Mouse (Mus musculus) E14TG2a.4 (cell line): ENCODE measurements at regions not wholly inside any gene's neighbourhood (a gene's known extent, or its start where the extent isn't known, plus 50 kb on each side); places are given as distances from the start of the nearest gene placed in this dataset.
A peak's percentile ranks its signal among the peaks of the same experiment; 100 is the strongest.

Experiments
- H3K27me3 ChIP-seq: 2 replicates; pipeline ENCODE4 v1.6.1; 2014; ENCODE audit warnings: low read length, control low read depth; ENCODE audit not compliant: insufficient read depth
- H3K36me3 ChIP-seq: 2 replicates; pipeline ENCODE4 v1.6.1; 2014; ENCODE audit warnings: low read length, control low read depth; ENCODE audit not compliant: insufficient read depth
- H3K4me1 ChIP-seq: replicated peaks from 2 replicates; pipeline ENCODE4 v1.6.1; 2014; ENCODE audit warnings: low read depth, low read length, control low read depth
- H3K4me3 ChIP-seq: replicated peaks from 2 replicates; pipeline ENCODE4 v1.5.1; 2014; ENCODE audit warnings: mild to moderate bottlenecking, low read length
- H3K9me3 ChIP-seq: 2 replicates; pipeline ENCODE4 v1.6.1; 2014; ENCODE audit warnings: low read length, control low read depth
- CTCF ChIP-seq: conservative IDR thresholded peaks from 2 replicates; pipeline ENCODE4 v1.5.1; 2014; ENCODE audit warnings: low read length
- NANOG ChIP-seq: IDR thresholded peaks from 2 replicates; pipeline ENCODE4 v1.6.1; 2014; ENCODE audit warnings: borderline replicate concordance, low read length, mixed read lengths
- POU5F1 ChIP-seq: IDR thresholded peaks from 2 replicates; pipeline ENCODE4 v1.6.1; 2014; ENCODE audit warnings: low read length, borderline replicate concordance

- Histone ChIP-seq H3K4me3 (no peak overlapping the region), H3K9me3 (0 out of 2 replicates have a peak, but pooled peaks cover 4% of the 10 kb centered on the region), H3K27me3 (no peaks in the 10 kb centered on the region), H3K36me3 (no peaks in the 10 kb centered on the region), H3K4me1 (no peaks in the 10 kb centered on the region)
- no peak for TF ChIP-seq POU5F1
- no peak for TF ChIP-seq NANOG
- TF ChIP-seq CTCF: no peak
These were observed 231.1 kb upstream of the Auts2 start for GRCm38 (mm10) chr5:132774141-132774680.

GRCm38 (mm10) chr5:132760396-132760795 lies 217.3 kb upstream of the Auts2 start:
- 0 out of 2 replicates have a peak, but pooled peaks cover 2% of the 10 kb centered on the region for H3K4me1 ChIP-seq
- H3K4me3 ChIP-seq: no peak overlapping the region
- no peaks in the 10 kb centered on the region for H3K36me3 ChIP-seq
- no peaks in the 10 kb centered on the region for H3K9me3 ChIP-seq
- no peaks in the 10 kb centered on the region for H3K27me3 ChIP-seq
- TF ChIP-seq POU5F1: no peak
- no peak for TF ChIP-seq NANOG
- no peak for TF ChIP-seq CTCF

- no peaks in the 10 kb centered on the region for H3K27me3 ChIP-seq
- no peaks in the 10 kb centered on the region for H3K36me3 ChIP-seq
- 0 out of 2 replicates have a peak, but pooled peaks cover 2% of the 10 kb centered on the region for H3K4me1 ChIP-seq
- no peak overlapping the region for H3K4me3 ChIP-seq
- no peak for TF ChIP-seq NANOG
- no peaks in the 10 kb centered on the region for H3K9me3 ChIP-seq
These were observed 216.6 kb upstream of the Auts2 start for GRCm38 (mm10) chr5:132759751-132760150.

- H3K36me3 ChIP-seq: no peaks in the 10 kb centered on the region
- no peak for TF ChIP-seq POU5F1
- TF ChIP-seq NANOG: no peak
- TF ChIP-seq CTCF: no peak
- no peak overlapping the region for H3K4me3 ChIP-seq
- H3K27me3 ChIP-seq: no peaks in the 10 kb centered on the region
- H3K4me1 ChIP-seq: 0 out of 2 replicates have a peak, but pooled peaks cover 2% of the 10 kb centered on the region
- no peaks in the 10 kb centered on the region for H3K9me3 ChIP-seq
These were observed 215.8 kb upstream of the Auts2 start for GRCm38 (mm10) chr5:132758941-132759340.

GRCm38 (mm10) chr5:132737966-132738365 lies 194.8 kb upstream of the Auts2 start:
- Histone ChIP-seq H3K4me3 (no peak overlapping the region), H3K27me3 (no peaks in the 10 kb centered on the region), H3K4me1 (no peaks in the 10 kb centered on the region), H3K9me3 (peaks cover 3% of the 10 kb centered on the region; the same call in 1 of the 2 replicates), H3K36me3 (no peaks in the 10 kb centered on the region)
- TF ChIP-seq NANOG (no peak), POU5F1 (no peak), CTCF (no peak)

GRCm38 (mm10) chr5:132728689-132729189 lies 185.6 kb upstream of the Auts2 start:
- Histone ChIP-seq H3K27me3 (peaks cover 4% of the 10 kb centered on the region; the same call in 1 of the 2 replicates), H3K36me3 (no peaks in the 10 kb centered on the region), H3K4me1 (peaks cover 15% of the 10 kb centered on the region), H3K9me3 (no peaks in the 10 kb centered on the region), H3K4me3 (no peak overlapping the region)
- TF ChIP-seq NANOG (peak; percentile 97), POU5F1 (no peak)

- Histone ChIP-seq H3K4me3 (no peak overlapping the region), H3K27me3 (peaks cover 9% of the 10 kb centered on the region; the same call in 1 of the 2 replicates), H3K4me1 (peaks cover 15% of the 10 kb centered on the region), H3K36me3 (no peaks in the 10 kb centered on the region), H3K9me3 (no peaks in the 10 kb centered on the region)
- TF ChIP-seq NANOG (no peak), CTCF (no peak), POU5F1 (no peak)
These were observed 181.3 kb upstream of the Auts2 start for GRCm38 (mm10) chr5:132724467-132724866.

- H3K4me1 ChIP-seq: peaks cover 8% of the 10 kb centered on the region; the same call in 1 of the 2 replicates
- H3K27me3 ChIP-seq: no peaks in the 10 kb centered on the region
- TF ChIP-seq POU5F1: no peak
- TF ChIP-seq NANOG: no peak
- TF ChIP-seq CTCF: no peak
- no peaks in the 10 kb centered on the region for H3K36me3 ChIP-seq
- peaks cover 14% of the 10 kb centered on the region for H3K9me3 ChIP-seq
- H3K4me3 ChIP-seq: no peak overlapping the region
These were observed 167.2 kb upstream of the Auts2 start for GRCm38 (mm10) chr5:132710301-132710700.

GRCm38 (mm10) chr5:132707531-132707930 lies 164.4 kb upstream of the Auts2 start:
- H3K9me3 ChIP-seq: peaks cover 14% of the 10 kb centered on the region
- TF ChIP-seq POU5F1: no peak
- TF ChIP-seq CTCF: no peak
- no peak for TF ChIP-seq NANOG
- no peak overlapping the region for H3K4me3 ChIP-seq
- no peaks in the 10 kb centered on the region for H3K36me3 ChIP-seq
- no peaks in the 10 kb centered on the region for H3K27me3 ChIP-seq
- peaks cover 14% of the 10 kb centered on the region; the same call in 1 of the 2 replicates for H3K4me1 ChIP-seq
